ENCODE assay signal across 19 mouse cellular contexts in genomic region chr1:122169547-122169946, GRCm38 (mm10).
A peak's percentile ranks its signal among the peaks of the same experiment; 100 is the strongest.
DNase-seq lines count a peak whose midpoint lies in the region; ATAC-seq and TF ChIP-seq lines count a peak whose summit lies in the region.
"Had no signal": no experiment of that assay in that cellular context is flagged by ENCODE, and none has a peak within 500 bp of the region (broad histone marks: within the 10 kb centered on the region; RNA-seq: fewer than 3 reads in every experiment).

No protein-coding gene starts in this region.

- no peak overlapping the region for H3K4me2 ChIP-seq in midbrain, embryonic 11.5 days
- H3K4me2 ChIP-seq: embryonic facial prominence, embryonic 15.5 days; limb, embryonic 15.5 days; neural tube, embryonic 13.5 days had no signal

- TF ChIP-seq CTCF in liver, adult 2 months (IDR thresholded peaks at IDR 0.05; ENCODE audit: low read depth, low read length): no peak

- DNase-seq in adrenal gland, adult 2 months: peak; percentile 7
- DNase-seq in adrenal gland, postnatal 4 days (ENCODE audit: low spot score in 2 of 2): no peak
- DNase-seq in heart, postnatal 10 days: peak; percentile 0 to 2
- no peak for DNase-seq in heart, postnatal 14 days
- DNase-seq in liver, adult 2 months (ENCODE audit: extremely low read depth, low read depth, low spot score): peak; percentile 1
- no peak for DNase-seq in liver
- peak; percentile 18 for DNase-seq in R1 (ENCODE audit: low read depth, low spot score)
- no peak for DNase-seq in midbrain, embryonic 11.5 days (ENCODE audit: low spot score, missing footprints)
- DNase-seq: cerebellum, adult 11-12 months; heart, postnatal 36 days; kidney, adult 11 months; layer of hippocampus, postnatal 36 days; lung, postnatal 4 days; right cerebral cortex, postnatal 14 days had no signal

- no peaks in the 10 kb centered on the region for H3K27me3 ChIP-seq in liver, adult 2 months (ENCODE audit: control insufficient read depth, insufficient read depth, low read length)
- no peaks in the 10 kb centered on the region for H3K27me3 ChIP-seq in midbrain, embryonic 11.5 days (ENCODE audit: control insufficient read depth, insufficient read depth, low read length)
- H3K27me3 ChIP-seq: embryonic facial prominence, embryonic 15.5 days; limb, embryonic 15.5 days; neural tube, embryonic 13.5 days had no signal

- H3K79me2 ChIP-seq in liver, adult 2 months (ENCODE audit: control insufficient read depth, insufficient read depth, low read length): no peaks in the 10 kb centered on the region

- no peaks in the 10 kb centered on the region for H3K36me3 ChIP-seq in liver, adult 2 months (ENCODE audit: control insufficient read depth, insufficient read depth, low read length)
- no peaks in the 10 kb centered on the region for H3K36me3 ChIP-seq in midbrain, embryonic 11.5 days (ENCODE audit: control insufficient read depth, insufficient read depth, low read length)
- H3K36me3 ChIP-seq: embryonic facial prominence, embryonic 15.5 days; limb, embryonic 15.5 days; neural tube, embryonic 13.5 days had no signal

- no peaks in the 10 kb centered on the region for H3K4me1 ChIP-seq in liver, adult 2 months (ENCODE audit: control insufficient read depth, insufficient read depth, low read length)
- H3K4me1 ChIP-seq in midbrain, embryonic 11.5 days (ENCODE audit: control insufficient read depth, insufficient read depth, low read length): no peaks in the 10 kb centered on the region
- H3K4me1 ChIP-seq: embryonic facial prominence, embryonic 15.5 days; limb, embryonic 15.5 days; neural tube, embryonic 13.5 days had no signal

- intact Hi-C loops in heart, postnatal 10 days (cut with DNase I): no loop called here
- intact Hi-C loops in heart, postnatal 14 days (cut with DNase I): no loop called here

- H3K4me3 ChIP-seq in liver, adult 2 months (ENCODE audit: insufficient read depth, low read depth, low read length): no peak overlapping the region
- H3K4me3 ChIP-seq in midbrain, embryonic 11.5 days (ENCODE audit: low read depth, low read length): no peak overlapping the region
- H3K4me3 ChIP-seq: embryonic facial prominence, embryonic 15.5 days; limb, embryonic 15.5 days; neural tube, embryonic 13.5 days had no signal

- H3K9me3 ChIP-seq in midbrain, embryonic 11.5 days (ENCODE audit: control insufficient read depth, low read length): no peaks in the 10 kb centered on the region
- H3K9me3 ChIP-seq: embryonic facial prominence, embryonic 15.5 days; limb, embryonic 15.5 days; neural tube, embryonic 13.5 days had no signal

- ATAC-seq in midbrain, embryonic 11.5 days (ENCODE audit: low FRiP score): no peak
- ATAC-seq: forebrain, embryonic 16.5 days; midbrain, embryonic 16.5 days had no signal

- TF ChIP-seq POLR2A in liver, adult 2 months (IDR thresholded peaks at IDR 0.05; ENCODE audit: extremely low read depth, insufficient read depth, low read length): no peak

- WGBS in liver, adult 2 months: 59% methylated on average over 2 of the region's 2 CpGs
- WGBS in midbrain, embryonic 11.5 days: 84% methylated on average over 2 of the region's 2 CpGs

- H3K27ac ChIP-seq in liver, adult 2 months (replicated peaks; ENCODE audit: insufficient read depth, low read depth, low read length): no peak overlapping the region
- H3K27ac ChIP-seq in midbrain, embryonic 11.5 days (ENCODE audit: low read depth, low read length): no peak overlapping the region
- H3K27ac ChIP-seq: embryonic facial prominence, embryonic 15.5 days; limb, embryonic 15.5 days; neural tube, embryonic 13.5 days had no signal

- no peak overlapping the region for H3K9ac ChIP-seq in liver, adult 2 months (ENCODE audit: low read depth, low read length)
- no peak overlapping the region for H3K9ac ChIP-seq in midbrain, embryonic 11.5 days (ENCODE audit: low read length)
- H3K9ac ChIP-seq: embryonic facial prominence, embryonic 15.5 days; limb, embryonic 15.5 days; neural tube, embryonic 13.5 days had no signal

Comparison
In these comparisons a context has a peak if more than half of its experiments do, and no peak if none do; other contexts are left out.
1. DNase-seq: peak in adrenal gland, adult 2 months (single experiment), heart, postnatal 10 days (2 of 2), liver, adult 2 months (single experiment) and R1 (single experiment); none in adrenal gland, postnatal 4 days (0 of 2), heart, postnatal 14 days (0 of 2), liver (single experiment) and midbrain, embryonic 11.5 days (single experiment).